Mouse (Mus musculus): ENCODE data around the gene Mettl8.

Mettl8 gene

GRCm38 (mm10) chr2:70932965-70933364 is 122.4 kb downstream of the Mettl8 start:
- DNase-seq (ENCODE audit: low spot score in 2 of 2) = no peak

- no peak for DNase-seq (ENCODE audit: low spot score in 2 of 2)
Measured at GRCm38 (mm10) chr2:70930631-70931288, 124.6 kb downstream of the Mettl8 start.

GRCm38 (mm10) chr2:70929714-70930113 is 125.7 kb downstream of the Mettl8 start:
- no peak for DNase-seq (ENCODE audit: low spot score in 2 of 2)

GRCm38 (mm10) chr2:70924049-70924448 is 131.3 kb downstream of the Mettl8 start:
- DNase-seq (ENCODE audit: low spot score in 2 of 2) = no peak

- no peak for DNase-seq (ENCODE audit: low spot score in 2 of 2)
Measured at GRCm38 (mm10) chr2:70922814-70923213, 132.6 kb downstream of the Mettl8 start.

GRCm38 (mm10) chr2:70920937-70921596 is 134.3 kb downstream of the Mettl8 start:
- DNase-seq (ENCODE audit: low spot score in 2 of 2) = no peak

- no peak for DNase-seq (ENCODE audit: low spot score in 2 of 2)
Measured at GRCm38 (mm10) chr2:70919913-70920522, 135.4 kb downstream of the Mettl8 start.

GRCm38 (mm10) chr2:70918516-70918915 is 136.9 kb downstream of the Mettl8 start:
- no peak for DNase-seq (ENCODE audit: low spot score in 2 of 2)
